Mouse (Mus musculus): ENCODE results near the gene Tmem121.
A peak's percentile ranks its signal among the peaks of the same experiment; 100 is the strongest.

The Tmem121 gene

DNA sequence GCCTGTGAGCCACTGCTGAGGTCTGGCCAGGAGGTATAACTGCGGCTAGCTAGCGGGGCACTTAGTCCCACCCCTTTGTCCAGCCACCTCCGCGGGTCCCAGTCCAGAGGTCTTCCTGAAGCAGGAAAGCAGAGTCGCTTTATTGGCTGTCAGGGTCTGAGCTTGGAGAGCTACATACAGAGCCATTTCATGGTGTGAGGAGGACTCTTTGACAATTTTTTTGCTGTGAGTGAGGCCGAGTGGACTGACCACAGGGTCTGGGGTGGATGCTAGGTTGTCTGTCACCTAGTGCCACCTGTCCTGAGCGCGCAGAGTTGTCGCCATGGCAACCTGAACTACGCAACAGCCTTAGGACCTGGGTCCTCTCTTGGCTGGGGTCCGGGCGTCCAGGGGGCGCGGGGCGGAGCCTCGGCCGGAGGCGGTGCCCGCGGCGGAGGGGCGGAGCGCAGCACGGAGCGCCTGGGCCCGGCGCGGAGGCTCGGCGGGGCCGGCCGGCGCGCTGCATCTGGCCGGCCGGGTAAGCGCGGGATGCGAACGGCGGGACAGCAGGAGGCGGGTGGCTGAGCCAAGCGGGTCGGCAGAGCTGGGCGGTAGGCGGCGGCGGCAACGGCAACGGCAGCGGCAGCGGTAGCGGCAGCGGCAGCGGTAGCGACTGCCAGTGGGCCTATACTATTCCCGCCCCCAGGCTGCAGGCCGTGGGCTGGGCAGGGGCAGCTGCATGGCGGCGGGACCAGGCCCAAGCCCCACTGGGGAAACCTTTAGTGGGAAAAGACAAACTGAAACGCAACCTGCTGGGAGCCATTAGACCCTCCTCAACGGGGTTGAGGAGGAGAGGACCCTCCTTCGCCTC is at the start of gene Tmem121:
Tmem121 (plus strand) TSS at position 489 of the 850 bp plus-strand sequence.
- peak; percentile 46 for DNase-seq

DNA sequence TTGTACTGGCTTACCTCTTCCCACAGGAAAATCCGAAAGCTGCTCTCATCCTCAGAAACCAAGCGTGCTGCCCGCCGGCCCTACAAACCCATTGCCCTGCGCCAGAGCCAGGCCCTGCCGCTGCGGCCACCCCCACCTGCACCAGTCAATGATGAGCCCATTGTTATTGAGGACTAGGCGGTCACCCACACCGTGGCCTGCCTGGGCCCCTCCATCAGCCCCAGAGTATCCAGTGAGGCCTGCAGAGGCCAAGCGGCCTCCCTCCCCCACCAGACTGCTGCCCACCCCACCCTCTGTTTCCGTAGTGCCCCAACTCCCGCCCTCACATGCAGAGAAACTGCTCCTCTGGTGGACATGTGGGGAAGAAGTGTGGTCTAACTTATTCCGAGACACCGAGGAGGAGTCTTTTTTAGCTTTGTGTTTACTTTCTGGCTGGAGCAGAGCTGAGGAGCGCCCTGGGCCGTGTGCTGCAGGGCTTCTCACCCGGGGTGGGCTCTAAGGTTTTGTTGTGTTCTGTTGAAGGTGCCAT is 49.2 kb upstream of the Tmem121 start:
- no peak for DNase-seq

DNA sequence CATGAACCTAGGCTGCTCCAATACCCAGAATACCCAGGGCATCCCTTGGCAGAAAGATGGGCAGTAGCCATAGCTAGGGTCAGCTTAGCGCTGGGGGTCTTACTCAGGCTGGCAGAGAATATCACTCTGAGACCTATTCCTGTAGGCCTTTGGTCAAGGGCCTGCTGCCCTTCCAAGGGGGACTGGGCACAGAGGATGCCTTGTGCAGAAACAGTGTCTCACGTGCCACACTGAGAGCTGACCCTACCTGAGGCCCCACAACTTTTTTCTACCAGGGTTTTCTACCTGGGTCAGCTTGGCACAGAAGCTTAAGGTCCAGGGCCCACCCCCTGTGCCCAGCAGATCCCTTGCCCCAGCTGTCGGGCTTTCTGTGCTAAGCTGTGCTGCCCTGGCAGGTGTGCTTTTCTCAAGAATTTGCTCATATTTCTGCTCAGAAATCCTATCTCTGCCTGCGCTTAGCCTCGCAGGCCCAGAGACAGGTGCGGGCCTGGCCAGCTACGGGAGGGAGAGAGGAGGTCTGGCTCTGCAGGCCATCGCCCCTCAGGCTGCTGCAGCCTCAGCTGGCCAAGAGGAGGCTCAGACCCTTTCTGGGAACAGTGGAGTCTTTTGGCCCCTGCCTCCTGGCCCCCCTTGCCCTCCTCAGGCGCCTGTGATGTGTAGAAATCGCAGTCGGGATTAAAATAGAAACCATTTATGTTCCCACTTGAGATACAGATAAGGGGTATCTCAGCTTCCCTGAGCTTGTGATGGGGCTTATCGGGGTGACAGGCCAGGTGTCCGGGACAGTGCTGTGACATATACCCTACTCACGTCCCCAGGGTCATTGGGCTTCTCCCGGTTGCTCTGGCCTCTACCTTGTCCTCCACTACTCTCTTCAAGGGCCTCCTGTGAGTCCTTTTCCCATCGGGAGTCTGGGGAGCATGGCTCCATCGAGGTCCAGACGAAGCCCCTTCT is 48.2 kb upstream of the Tmem121 start:
- no peak for DNase-seq

DNA sequence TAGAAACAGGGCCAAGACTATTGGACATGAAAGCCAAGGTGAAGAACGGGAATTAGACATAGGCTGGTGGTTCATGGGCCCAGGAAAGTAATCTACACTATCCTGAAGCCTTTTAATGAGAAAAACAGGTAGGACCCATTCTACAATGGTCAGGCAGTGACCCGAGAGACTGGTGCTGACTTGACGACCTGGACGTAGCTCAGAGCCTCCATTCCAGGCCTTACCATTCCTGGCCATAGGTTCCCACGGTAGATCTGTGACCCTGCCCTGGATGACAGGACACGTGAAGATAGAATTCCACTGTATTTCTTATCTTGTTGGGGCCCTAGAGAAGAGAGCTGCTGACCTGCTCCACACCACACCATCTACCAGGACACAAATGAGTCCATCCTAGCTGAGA is 47.4 kb upstream of the Tmem121 start:
- DNase-seq: no peak

DNA sequence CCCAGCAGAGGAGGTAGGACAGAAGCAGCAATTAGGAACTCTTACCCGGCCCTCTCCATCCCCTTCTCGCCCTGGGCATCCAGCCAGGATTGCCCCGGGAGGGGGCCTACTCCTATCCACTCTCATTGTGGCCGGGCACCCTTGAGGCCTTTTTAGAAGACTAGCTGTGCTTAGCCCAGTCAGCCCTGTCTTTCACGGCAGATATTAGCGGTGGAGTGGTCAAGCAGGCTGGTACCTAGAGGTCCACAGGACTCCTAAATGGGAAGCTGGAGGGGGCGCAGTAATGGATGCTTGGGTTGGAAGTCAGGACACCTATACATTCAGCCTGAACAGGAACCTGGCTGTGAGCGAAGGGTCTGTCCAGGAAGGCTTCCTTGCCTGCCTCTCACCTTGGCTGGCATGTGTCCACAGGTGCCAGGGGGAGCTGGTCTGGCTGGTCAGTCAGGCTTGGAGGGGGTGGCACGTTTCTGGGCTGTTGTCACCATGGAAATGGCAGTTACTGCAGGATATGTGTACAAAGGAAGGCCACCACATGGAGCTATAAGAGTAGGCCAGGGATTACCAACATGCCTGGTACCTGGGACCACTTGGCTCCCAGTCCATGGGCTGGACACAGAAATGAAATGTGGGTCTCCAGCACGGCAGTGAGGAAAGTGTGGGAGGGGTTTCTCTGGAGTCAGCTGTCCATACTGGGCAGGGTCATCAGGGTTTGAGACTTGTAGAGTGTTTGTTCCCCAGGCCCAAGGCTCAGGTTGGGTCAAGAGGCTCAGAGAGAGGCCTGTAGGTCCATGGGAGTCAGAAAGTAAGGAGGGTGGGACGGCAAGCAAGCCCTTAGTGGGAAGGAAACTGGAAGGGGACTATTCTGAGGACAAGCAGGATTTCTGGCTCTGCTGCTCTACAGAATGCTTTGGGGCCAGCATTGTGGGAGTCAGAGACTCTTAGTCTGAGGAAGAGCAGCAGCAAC is 46.5 kb upstream of the Tmem121 start:
- DNase-seq: peak; percentile 73

DNA sequence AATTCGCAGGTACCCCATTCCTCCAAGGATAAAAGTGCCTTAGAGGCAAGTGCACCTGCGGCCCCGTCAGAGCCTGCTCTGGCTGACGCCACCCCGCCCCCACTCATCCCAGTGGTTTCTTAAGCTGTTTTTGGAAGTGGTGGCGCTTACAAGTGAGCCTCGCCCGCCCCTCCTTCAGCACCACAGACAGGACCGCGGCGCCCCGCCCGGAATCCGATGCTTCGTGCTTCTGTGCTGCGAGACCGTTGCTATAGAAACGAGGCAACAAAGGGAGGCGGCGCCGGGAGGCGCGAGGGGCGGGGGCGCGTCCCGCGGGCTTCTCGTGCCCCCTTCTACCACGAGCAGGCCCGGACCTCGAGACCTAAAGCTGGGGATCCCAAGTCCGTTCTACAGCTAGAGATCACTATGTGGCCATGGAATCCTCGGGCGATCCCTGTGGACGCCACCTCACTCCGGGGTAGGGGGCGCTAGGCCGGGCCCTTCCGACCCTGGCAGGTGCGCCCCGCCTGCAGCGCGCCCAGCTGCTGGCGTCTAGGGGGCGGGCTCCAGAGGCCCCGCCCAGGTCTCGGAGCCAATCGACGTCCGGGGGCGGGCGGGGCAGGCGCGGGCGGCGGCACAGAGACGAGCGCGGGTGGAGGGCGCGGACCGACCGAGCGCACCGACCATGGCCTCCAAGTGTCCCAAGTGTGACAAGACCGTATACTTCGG is 45.7 kb upstream of the Tmem121 start, which contains the start of gene Crip2:
Crip2 (plus strand) TSS at position 329 of the 708 bp plus-strand sequence.
- peak; percentile 94 for DNase-seq

DNA sequence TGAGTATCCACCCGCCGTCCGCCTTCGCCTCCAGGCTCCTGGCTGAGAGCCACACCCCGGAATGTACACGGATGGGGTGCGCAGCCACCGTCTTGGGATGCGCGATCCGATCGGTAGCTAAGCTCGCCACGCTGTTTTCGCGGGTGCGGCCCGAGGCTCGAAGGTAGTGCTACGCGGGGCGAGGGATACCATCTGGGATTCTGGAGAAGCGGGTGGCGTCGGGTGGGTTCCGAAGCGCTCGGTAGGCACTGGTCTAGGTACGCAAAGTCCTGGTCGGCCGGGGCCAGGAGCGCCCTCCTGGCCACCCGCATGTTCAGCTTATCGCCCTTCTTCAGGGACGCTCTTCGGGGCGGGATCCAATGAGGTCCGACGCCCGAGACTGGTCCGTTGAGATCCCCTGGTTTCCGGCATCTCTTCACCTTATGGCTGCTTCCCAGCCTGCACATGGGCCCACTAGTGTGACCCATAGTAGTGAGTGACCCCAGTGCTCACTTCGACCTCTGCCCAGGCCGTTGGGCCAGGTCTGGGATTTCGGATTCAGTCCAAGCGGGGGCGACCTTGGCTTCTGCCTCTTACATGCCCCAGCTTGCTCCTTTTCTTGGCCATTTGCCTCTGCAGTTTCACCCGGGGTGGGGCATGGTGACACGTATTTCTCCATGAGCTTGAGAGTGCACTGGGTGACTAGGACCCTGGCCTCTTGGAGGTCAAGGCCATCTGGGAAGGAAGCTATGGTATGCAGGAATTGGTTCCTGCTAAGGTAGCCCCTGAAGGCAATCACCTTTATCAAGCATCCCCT is 44.9 kb upstream of the Tmem121 start:
- peak; percentile 61 for DNase-seq

DNA sequence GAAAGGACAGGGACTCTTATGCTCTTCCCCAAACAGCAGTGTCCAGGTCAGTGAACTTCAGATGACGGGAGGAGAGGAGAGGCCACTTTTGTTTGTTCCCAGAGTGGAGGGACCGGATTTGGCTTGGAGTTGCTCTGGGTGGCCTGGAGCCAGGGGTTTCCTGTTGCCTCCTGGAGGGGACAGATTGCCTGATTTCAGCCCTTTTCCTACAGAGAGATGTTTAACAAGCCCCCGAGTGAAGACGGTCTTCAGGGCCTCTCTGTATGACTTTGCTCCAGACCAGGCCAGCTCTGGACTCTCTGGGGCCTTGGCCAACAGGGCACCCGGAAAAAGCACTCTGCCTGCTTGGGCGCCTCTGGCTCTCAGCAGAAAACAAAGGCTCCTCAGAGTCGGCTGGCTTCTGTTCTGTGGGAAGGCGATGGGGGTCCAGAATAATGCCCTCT is 44.2 kb upstream of the Tmem121 start:
- peak; percentile 77 for DNase-seq

DNA sequence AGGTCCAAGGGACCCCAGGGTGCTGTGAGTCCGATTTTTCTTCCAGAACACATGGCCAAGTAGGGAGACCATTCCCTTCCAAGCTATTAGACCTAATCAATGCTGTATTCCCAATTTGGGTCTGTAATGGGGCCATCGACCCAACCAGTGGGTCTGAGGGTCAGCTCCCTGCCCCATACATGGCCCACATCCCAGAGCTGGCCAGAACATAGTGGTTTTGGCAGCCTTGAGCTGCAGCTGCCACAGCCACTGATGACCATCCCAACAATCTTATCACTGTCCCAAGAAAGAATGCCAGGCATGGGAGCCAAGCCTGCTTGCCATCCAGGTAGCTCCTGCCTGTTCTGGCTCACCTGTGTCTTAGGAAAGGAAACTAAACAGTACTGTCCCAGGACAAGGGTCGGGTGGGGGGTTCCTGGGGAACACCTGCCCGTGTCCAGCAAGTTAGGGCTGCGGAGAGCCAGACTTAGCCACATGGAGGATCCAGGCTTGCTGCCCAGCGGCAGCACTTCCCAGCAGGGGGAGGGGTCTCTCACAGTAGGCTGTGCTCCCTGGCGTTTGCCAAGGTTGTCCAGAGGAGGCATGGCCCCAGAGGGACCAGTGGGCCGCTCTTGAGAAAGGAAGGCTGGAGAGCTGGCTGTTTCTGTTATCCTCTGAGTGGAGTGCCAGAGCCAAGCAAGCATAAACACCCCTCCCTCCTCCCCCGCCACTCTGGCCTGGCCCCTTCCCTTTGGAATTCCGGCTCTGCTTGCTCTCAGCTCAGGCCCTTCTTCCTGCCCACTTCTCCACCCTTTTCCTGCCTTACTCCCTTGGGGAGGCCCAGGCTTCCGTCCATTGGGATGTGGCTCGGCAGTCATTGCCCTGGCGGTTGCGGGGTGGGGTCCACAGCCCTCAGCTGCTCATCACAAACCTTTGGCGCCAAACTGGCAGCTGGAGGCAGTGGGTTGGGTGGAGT is 43.4 kb upstream of the Tmem121 start:
- DNase-seq: peak; percentile 91

DNA sequence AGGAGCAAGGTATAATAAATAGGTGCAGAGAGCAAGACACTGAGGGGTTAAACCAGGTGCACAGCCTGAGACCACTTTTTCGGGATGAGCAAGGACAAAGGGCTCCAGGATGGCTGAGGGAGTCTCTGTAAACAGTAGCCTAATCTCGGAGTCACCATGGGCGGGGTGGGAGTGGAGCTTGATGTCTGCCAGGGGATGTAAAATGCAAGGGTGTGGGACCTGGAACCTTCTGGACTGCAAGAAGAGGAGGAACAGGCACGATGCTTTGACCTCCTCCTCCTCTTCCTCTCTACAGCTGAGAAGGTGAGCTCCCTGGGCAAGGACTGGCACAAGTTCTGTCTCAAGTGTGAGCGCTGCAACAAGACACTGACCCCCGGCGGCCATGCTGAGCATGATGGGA is 42.6 kb upstream of the Tmem121 start:
- peak; percentile 42 for DNase-seq

DNA sequence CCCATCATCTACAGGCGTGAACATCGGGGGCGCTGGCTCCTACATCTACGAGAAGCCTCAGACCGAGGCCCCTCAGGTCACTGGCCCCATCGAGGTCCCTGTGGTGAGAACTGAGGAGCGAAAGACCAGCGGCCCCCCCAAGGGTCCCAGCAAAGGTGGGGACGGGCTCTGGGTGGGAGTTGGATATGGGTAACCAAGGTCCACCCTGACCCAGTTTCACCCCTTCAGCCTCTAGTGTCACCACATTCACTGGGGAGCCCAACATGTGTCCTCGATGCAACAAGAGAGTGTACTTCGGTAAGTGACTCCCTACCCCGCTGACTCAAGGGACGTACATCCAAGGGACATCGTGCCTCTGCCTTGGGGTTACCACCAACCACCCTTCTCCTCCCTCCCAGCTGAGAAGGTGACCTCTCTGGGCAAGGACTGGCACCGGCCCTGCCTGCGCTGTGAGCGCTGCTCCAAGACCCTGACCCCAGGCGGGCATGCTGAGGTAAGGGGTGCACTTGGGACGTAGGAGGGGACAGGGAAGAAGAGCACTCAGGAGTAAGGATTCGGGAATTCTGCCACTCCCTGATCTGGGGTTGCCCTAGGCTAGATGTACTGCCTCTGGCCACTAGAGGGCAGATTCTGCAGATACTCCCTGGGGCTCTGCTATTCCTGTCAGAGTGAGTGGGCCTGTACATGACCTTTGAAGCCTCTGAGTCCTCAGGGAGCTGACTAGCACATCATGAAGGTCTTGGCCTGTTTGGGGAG is 41.6 kb upstream of the Tmem121 start:
- DNase-seq: peak; percentile 64

DNA sequence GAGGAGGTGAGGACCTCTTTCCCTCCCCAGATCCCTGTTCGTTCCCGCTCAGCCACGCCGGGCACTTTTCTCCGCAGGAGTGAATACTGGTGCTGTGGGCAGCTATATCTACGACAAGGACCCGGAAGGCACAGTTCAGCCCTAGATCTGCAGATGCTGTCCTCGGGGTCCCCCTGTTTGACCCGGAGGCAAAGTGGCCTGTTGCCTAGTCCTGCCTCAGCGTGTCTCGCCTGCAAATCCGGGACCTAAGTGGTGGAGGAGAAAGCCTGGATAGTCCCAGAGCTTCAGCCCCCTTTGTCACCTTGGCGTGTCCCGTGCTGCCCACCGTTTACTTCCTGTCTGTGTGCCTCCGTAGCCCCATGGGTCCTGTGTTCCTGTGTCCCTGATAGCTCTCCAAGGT is 40.8 kb upstream of the Tmem121 start:
- DNase-seq: peak; percentile 18

DNA sequence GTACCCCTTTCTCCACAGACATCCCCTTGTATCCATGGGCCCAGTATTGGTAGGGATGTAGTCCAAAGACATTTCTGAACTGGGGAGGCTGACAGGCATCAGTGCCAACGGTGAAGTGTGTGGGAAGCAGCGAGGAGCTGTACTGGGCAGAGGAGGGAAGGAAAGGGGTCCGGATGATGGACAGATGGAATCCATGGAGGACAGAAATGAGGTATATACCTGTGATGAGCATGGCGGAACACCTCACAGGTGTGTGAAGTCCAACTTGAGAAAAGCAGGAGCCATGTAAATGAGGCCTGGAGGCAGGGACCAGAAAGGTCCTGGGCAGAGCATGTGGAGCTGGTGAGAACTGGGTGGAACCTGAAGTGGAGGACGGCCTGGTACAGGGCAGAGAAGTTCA is 40.1 kb upstream of the Tmem121 start:
- DNase-seq: no peak

DNA sequence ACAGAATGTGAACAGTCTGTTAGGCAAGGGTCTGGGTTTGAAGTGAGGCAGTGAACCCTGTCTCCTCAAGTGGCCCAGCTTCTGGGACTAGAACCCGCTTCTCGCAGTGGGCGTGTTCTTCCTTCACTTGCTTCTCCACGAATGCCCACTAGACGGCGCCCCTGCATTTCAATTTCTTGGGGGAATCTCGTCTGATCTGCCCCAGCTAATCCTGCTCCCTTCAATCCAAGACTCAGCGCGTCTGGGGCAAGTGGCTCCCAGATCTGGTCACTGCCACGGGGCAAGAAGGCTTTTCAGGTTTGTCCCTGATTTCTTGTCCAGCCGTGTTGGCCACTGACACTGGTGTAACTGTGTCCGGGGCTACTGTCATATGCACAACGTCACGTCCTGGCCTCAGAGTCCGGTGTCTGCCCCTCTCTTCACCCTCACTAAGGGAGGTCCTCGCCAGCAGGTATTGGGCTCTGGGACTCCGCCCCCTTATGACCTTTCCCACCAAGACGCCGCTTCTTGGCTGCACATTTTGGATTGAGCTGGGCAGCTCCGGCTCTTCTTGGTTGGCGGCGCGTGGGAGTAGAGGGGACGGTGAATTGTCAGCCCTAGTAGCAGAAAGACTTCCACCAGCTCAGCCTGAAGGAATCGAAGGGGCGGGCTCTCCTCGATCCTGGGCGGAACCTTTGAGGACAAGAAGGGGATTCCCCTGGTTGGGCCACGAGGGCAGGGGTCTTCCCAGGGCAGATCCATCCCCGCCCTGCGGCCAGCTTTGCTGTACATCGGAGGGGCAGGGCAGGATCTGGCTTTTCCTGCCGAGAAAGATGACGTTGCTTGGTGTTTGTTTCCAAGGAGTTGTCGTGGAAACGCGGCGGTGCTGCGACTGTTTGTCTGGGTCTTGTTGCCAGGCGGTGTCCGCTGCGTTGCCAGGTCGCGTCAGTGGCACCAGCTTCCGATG is 39.3 kb upstream of the Tmem121 start, which contains the start of gene Crip1:
Crip1 (plus strand) TSS at position 205 of the 946 bp plus-strand sequence.
- DNase-seq: peak; percentile 89

DNA sequence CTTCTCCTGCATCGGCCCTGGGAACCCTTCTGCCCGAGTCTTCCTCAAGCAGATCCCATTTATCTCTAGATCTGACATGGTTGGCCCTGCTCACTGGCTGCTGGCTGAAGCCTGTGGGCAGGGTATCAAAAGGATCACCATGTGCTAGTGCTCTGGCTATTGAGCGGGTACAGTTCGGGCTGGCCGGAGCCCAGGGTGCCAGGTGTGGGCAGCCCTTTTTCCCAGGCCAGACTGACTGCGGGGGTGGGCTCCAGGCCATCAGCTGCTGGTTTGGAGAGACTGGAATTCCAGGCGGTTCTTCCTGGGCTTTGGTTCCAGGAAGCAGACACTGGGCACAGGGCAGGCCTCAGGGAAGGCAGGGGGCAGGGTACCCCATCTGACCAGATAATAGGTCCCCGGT is 38.2 kb upstream of the Tmem121 start:
- DNase-seq: peak; percentile 35

DNA sequence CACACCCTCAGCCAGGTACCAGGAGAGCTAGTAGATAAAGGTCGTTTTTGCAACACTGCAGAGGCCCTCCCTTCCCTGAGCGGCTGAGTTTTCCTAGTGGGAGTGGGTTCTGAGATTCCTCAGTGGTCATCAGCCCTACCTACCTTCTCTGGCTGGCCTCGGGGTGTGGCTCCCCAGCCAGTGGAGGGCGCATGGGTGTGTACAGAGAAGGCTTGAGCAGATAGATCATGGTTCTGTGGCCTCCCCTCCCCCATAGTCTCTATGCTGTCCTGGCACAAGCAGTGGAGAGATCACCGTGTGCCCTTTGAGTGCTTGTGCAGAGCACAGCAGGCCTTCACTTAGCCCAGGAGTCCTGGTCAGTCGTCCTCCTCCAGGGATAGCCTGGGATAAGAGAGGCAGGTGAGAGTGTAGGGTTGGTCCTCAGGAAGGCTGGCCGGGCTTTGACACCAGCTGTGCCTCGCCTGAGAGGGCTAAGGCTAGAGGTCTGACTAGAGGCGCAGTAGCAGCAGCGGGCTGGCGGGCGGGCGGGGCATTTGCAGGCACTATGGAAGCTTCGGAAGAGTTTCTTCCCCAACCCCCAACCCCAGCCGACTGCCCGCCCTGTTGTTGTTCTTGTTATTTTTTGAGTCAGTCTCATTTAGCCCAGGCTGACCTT is 37.2 kb upstream of the Tmem121 start:
- DNase-seq: peak; percentile 61

DNA sequence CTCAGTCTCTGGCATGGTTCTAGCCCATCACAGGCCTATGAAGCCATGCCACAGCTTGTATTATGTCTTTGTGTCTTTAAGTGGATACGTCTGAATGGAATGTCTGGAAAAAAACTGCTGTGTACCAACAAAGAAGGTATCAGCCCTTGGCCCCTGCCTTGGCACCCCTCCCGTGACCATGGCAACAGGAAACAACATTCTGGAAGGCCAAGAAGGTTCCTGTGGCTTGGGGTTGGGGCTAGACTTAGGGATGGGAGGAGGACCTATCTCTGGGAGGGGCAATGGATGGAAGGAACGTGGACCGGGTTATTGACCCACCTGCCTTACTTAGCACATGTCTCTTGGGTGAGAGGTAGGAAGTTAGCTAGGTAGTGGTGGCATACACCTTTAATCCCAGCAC is 36.4 kb upstream of the Tmem121 start:
- peak; percentile 73 for DNase-seq

Data from kidney, postnatal 10 days (tissue).